Mouse (Mus musculus): Measurements from ENCODE around the gene Arhgef40. TPM values are rescaled to one million over a fixed set of nuclear protein-coding genes. Genes with fewer than 3 reads are reported as not detected.

Gene Arhgef40
- polyA plus RNA-seq, 1 experiment from 2014 or later: 75.9 TPM

GRCm38 (mm10) chr14:51985301-51986152, 1.0 kb downstream of the Arhgef40 start:
- peak; percentile 67 for ATAC-seq

DNA sequence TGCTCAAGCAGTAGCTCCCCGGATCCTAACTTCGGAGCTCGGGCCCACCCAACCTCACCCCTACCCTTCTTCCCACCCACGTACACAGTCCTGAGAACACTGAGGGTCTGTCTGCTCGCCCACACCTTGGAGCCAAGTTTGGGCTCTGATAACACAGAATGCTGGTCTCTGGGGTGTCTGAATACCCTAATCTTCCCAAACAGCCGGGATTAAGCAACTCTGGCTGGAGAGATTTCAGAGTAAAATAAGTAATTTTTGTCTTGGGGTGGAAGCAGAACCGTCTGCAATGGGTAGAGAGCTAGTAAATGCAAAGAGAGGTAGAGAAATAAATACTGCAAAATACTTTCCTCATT, 1.6 kb downstream of the Arhgef40 start:
- no peak for ATAC-seq
- WGBS: 4% methylated on average over 7 of the region's 7 CpGs

More at GRCm38 (mm10) chr14:51985301-51986152, 1.0 kb downstream of the Arhgef40 start:
- Histone ChIP-seq H3K36me3 (ENCODE audit: poor library complexity, severe bottlenecking) (peaks cover 33% of the 10 kb centered on the region), H3K4me1 (peaks cover 32% of the 10 kb centered on the region), H3K27ac (peak overlapping the region; percentile 90), H3K9ac (peak overlapping the region; percentile 91), H3K4me2 (peak overlapping the region; percentile 95), H3K27me3 (no peaks in the 10 kb centered on the region), H3K4me3 (peak overlapping the region; percentile 73), H3K9me3 (replicated peaks) (no peaks in the 10 kb centered on the region)
- 1% methylated on average over 27 of the region's 27 CpGs for WGBS

DNA sequence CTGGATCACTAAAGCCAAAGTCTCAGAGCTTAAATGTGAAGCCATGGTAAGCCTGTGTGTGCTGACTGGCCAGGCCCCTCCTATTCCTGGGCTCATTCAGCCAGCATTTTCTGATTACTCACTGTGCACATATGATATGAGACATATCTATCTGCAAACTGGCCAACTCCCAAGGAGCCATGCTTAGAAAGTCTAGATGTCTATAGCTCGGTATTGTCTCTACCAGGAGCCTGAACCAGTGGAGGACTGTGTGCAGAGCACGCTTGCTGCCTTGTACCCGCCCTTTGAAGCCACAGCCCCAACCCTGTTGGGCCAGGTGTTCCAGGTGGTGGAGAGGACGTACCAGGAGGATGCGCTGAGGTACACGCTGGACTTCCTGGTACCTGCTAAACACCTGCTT, 2.7 kb downstream of the Arhgef40 start:
- 99% methylated on average over 6 of the region's 6 CpGs for WGBS
- H3K9ac ChIP-seq: no peak overlapping the region
- H3K27ac ChIP-seq: no peak overlapping the region
- no peaks in the 10 kb centered on the region for H3K9me3 ChIP-seq (replicated peaks)
- no peak for ATAC-seq
- H3K36me3 ChIP-seq (ENCODE audit: poor library complexity, severe bottlenecking): peaks cover 50% of the 10 kb centered on the region
- H3K4me1 ChIP-seq: peaks cover 32% of the 10 kb centered on the region
- no peaks in the 10 kb centered on the region for H3K27me3 ChIP-seq
- no peak overlapping the region for H3K4me3 ChIP-seq
- H3K4me2 ChIP-seq: no peak overlapping the region

More for the DNA sequence above, 1.6 kb downstream of the Arhgef40 start:
- peak overlapping the region; percentile 95 for H3K4me2 ChIP-seq
- no peaks in the 10 kb centered on the region for H3K9me3 ChIP-seq (replicated peaks)
- H3K9ac ChIP-seq: peak overlapping the region; percentile 91
- H3K27ac ChIP-seq: peak overlapping the region; percentile 90
- peaks cover 39% of the 10 kb centered on the region for H3K36me3 ChIP-seq (ENCODE audit: poor library complexity, severe bottlenecking)
- peaks cover 32% of the 10 kb centered on the region for H3K4me1 ChIP-seq
- no peaks in the 10 kb centered on the region for H3K27me3 ChIP-seq
- H3K4me3 ChIP-seq: peak overlapping the region; percentile 73

- Histone ChIP-seq H3K4me2 (no peak overlapping the region), H3K9ac (no peak overlapping the region), H3K36me3 (ENCODE audit: poor library complexity, severe bottlenecking) (peaks cover 63% of the 10 kb centered on the region), H3K4me1 (peaks cover 26% of the 10 kb centered on the region), H3K27me3 (no peaks in the 10 kb centered on the region), H3K27ac (no peak overlapping the region), H3K9me3 (replicated peaks) (no peaks in the 10 kb centered on the region), H3K4me3 (no peak overlapping the region)
- WGBS: 75% methylated on average over 12 of the region's 12 CpGs
- no peak for ATAC-seq
Observed at GRCm38 (mm10) chr14:51988731-51989130, 4.2 kb downstream of the Arhgef40 start.

DNA sequence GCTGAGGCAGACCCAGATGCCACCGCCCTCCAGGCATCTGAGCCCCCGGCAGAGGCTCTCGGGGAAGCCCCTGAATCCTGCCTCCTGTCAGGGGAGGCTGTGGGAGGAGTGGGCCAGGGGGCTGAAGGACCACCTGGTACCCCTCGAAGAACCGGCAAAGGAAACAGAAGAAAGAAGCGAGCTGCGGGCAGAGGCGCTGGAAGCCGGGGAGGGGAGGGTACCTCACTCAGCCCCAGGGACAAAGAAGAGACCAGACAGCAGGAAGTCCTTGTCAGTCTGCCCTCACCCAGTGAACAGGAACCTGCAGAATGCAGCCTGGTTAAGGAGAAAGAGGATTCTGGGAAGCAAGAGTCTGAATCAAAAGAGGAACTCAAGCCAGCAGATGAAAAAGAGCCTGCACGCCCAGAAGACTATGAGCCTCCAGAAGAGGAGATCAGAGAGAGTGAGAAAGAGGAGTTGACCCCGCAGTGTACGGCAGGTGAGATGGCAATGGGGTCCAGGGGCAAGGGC, 5.0 kb downstream of the Arhgef40 start:
- 63% methylated on average over 12 of the region's 12 CpGs for WGBS

DNA sequence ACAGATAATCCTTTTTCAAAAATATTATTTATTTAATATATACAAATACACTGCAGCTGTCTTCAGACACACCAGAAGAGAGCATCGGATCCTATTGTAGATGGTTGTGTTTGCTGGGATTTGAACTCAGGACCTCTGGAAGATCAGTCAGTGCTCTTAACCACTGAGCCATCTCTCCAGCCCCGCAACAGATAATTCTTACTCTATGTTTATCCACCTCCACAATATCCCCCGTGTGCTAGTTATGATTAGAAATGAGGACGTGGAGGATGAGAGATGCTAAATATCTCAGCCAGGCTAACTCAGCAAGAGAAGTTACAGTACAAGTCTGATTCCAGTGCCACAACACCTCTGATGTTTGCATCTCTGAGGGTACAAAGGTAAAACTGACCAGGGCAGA, 9.9 kb downstream of the Arhgef40 start:
- Histone ChIP-seq H3K27ac (no peak overlapping the region), H3K4me3 (no peak overlapping the region), H3K9me3 (replicated peaks) (no peaks in the 10 kb centered on the region), H3K36me3 (ENCODE audit: poor library complexity, severe bottlenecking) (peaks cover 96% of the 10 kb centered on the region), H3K27me3 (no peaks in the 10 kb centered on the region), H3K9ac (no peak overlapping the region), H3K4me2 (no peak overlapping the region), H3K4me1 (peaks cover 6% of the 10 kb centered on the region; the same call in 1 of the 2 replicates)
- ATAC-seq: no peak
- WGBS: 95% methylated on average over 4 of the region's 4 CpGs

More for the DNA sequence above, 5.0 kb downstream of the Arhgef40 start:
- ATAC-seq: no peak
- no peaks in the 10 kb centered on the region for H3K9me3 ChIP-seq (replicated peaks)
- peaks cover 20% of the 10 kb centered on the region for H3K4me1 ChIP-seq
- no peak overlapping the region; the same call in 1 of the 2 replicates for H3K9ac ChIP-seq
- H3K4me2 ChIP-seq: no peak overlapping the region
- H3K27ac ChIP-seq: no peak overlapping the region
- no peaks in the 10 kb centered on the region for H3K27me3 ChIP-seq
- H3K4me3 ChIP-seq: no peak overlapping the region
- H3K36me3 ChIP-seq (ENCODE audit: poor library complexity, severe bottlenecking): peaks cover 71% of the 10 kb centered on the region

DNA sequence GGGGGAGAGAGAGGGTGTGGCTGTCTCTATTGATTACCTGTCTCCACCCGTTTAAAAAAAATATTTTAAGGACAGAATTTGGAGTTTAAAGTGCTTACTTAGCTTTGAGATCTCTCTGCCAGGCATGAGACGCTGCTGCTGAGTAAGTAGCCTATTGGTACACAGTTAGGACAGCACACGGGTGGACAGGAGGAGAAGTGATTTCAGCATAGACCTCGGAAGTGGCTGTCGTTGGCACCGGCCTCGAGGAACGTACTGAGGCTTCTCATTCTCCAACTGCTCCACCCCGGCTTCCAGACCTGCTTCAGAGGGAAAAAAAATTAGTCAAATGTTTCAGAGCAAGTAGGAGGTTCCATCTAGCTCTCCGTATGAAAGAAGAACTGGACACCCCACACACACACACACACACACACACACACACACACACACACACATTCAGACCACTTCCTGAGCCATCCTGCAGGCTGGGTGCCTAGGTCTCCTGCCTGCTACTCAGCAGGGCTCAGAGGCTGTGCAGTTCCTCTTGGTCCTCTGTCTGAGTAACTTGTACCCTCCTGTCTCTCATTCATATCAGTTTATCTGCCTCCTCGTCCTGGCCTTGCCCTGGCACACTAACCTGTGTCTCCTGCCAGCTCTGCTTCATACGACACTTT, 10.8 kb downstream of the Arhgef40 start:
- peaks cover 96% of the 10 kb centered on the region for H3K36me3 ChIP-seq (ENCODE audit: poor library complexity, severe bottlenecking)
- no peak for ATAC-seq
- H3K27me3 ChIP-seq: no peaks in the 10 kb centered on the region
- WGBS: 86% methylated on average over 12 of the region's 12 CpGs
- no peak overlapping the region for H3K4me3 ChIP-seq
- no peak overlapping the region for H3K4me2 ChIP-seq
- H3K4me1 ChIP-seq: peaks cover 6% of the 10 kb centered on the region; the same call in 1 of the 2 replicates
- no peak overlapping the region for H3K9ac ChIP-seq
- H3K27ac ChIP-seq: no peak overlapping the region
- no peaks in the 10 kb centered on the region for H3K9me3 ChIP-seq (replicated peaks)

- ATAC-seq: 0 out of 2 replicates have a peak, but pooled peaks have one; percentile 10
- H3K36me3 ChIP-seq (ENCODE audit: poor library complexity, severe bottlenecking): peaks cover 94% of the 10 kb centered on the region
- no peak overlapping the region for H3K9ac ChIP-seq
- H3K4me3 ChIP-seq: no peak overlapping the region
- H3K27me3 ChIP-seq: no peaks in the 10 kb centered on the region
- peak overlapping the region; percentile 51; the same call in 1 of the 2 replicates for H3K27ac ChIP-seq
- H3K9me3 ChIP-seq (replicated peaks): no peaks in the 10 kb centered on the region
- WGBS: 89% methylated on average over 13 of the region's 13 CpGs
- no peak overlapping the region for H3K4me2 ChIP-seq
- H3K4me1 ChIP-seq: peaks cover 6% of the 10 kb centered on the region; the same call in 1 of the 2 replicates
Observed at GRCm38 (mm10) chr14:51996231-51996841, 11.8 kb downstream of the Arhgef40 start.

DNA sequence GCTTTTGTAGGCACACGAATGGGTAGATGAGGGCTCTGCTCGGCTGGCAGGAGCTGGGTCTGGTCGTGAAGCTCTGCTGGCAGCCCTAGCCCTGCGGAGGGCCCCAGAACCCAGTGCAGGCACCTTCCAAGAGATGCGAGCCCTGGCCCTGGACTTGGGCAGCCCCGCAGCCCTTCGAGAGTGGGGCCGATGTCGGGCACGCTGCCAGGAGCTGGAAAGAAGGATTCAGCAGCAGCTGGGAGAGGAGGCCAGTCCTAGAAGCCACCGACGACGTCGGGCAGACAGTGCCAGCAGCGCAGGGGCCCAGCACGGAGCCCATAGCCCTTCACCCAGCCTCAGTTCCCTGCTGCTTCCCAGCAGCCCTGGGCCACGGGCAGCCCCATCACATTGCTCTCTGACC, 12.3 kb downstream of the Arhgef40 start:
- ATAC-seq: peak; percentile 30; the same call in 1 of the 2 replicates
- Histone ChIP-seq H3K36me3 (ENCODE audit: poor library complexity, severe bottlenecking) (peaks cover 91% of the 10 kb centered on the region), H3K9ac (no peak overlapping the region), H3K27me3 (no peaks in the 10 kb centered on the region), H3K27ac (peak overlapping the region; percentile 51), H3K4me2 (no peak overlapping the region), H3K4me3 (no peak overlapping the region), H3K9me3 (replicated peaks) (no peaks in the 10 kb centered on the region), H3K4me1 (peaks cover 6% of the 10 kb centered on the region; the same call in 1 of the 2 replicates)
- 52% methylated on average over 17 of the region's 17 CpGs for WGBS

- Histone ChIP-seq H3K36me3 (ENCODE audit: poor library complexity, severe bottlenecking) (peaks cover 91% of the 10 kb centered on the region), H3K4me1 (peaks cover 6% of the 10 kb centered on the region; the same call in 1 of the 2 replicates), H3K27ac (no peak overlapping the region), H3K4me2 (no peak overlapping the region), H3K4me3 (no peak overlapping the region), H3K9ac (no peak overlapping the region), H3K9me3 (replicated peaks) (no peaks in the 10 kb centered on the region), H3K27me3 (no peaks in the 10 kb centered on the region)
- no peak for ATAC-seq
- WGBS: 94% methylated on average over 14 of the region's 14 CpGs
Observed at GRCm38 (mm10) chr14:51997483-51997882, 13.0 kb downstream of the Arhgef40 start.

DNA sequence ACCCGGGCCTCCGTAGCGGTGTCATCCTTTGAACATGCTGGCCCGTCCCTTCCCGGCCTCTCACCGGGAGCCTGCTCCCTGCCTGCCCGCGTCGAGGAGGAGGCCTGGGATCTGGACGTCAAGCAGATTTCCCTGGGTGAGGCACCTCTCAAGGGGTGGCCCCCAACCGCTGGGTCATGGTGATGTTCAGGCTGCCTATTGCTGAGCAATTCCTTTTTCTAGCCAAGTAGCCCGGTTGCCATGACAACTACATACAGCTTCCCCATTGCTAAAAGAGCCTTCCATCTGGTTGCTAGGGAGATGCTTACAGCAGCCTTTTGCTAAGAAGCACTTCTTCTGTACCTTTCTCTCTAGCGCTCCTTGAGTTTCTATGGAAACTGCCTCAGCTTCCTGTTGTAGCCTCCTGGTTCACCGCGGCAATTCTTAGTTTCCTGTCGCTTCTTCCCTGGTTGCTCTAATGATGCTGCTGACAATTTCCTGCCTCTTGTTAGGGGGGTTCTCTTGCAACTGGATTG, 19.5 kb downstream of the Arhgef40 start:
- Histone ChIP-seq H3K4me2 (peak overlapping the region; percentile 57), H3K36me3 (ENCODE audit: poor library complexity, severe bottlenecking) (peaks cover 78% of the 10 kb centered on the region), H3K4me1 (peaks cover 57% of the 10 kb centered on the region), H3K9me3 (replicated peaks) (no peaks in the 10 kb centered on the region), H3K4me3 (peak overlapping the region; percentile 25), H3K9ac (peak overlapping the region; percentile 59), H3K27ac (peak overlapping the region; percentile 93), H3K27me3 (no peaks in the 10 kb centered on the region)
- 3% methylated on average over 13 of the region's 16 CpGs for WGBS
- peak; percentile 87 for ATAC-seq

Measured in forebrain, embryonic 13.5 days (tissue).